Mouse (Mus musculus) lung, embryonic 16.5 days (tissue): ENCODE measurements around the gene AA467197. TPM values are rescaled to one million over a fixed set of nuclear protein-coding genes. Genes with fewer than 3 reads are reported as not detected.

Experiments
- ATAC-seq: fragments of 200-750 bp; cut with Nextera tagmentation; 2 replicates; pipeline ENCODE4 v1.8.0; 2017; ENCODE audit warnings: low read depth, mild to moderate bottlenecking, moderate library complexity
- H3K27ac ChIP-seq: fragments of 300-500 bp; sonication (generic); 2 replicates; pipeline ENCODE4 v1.5.1; 2014; ENCODE audit warnings: mild to moderate bottlenecking, control low read depth, low read length
- H3K27me3 ChIP-seq: fragments of 300-500 bp; sonication (generic); 2 replicates; pipeline ENCODE4 v1.6.1; 2014; ENCODE audit warnings: low read depth, low read length, mixed read lengths; ENCODE audit not compliant: control insufficient read depth, insufficient read depth
- H3K36me3 ChIP-seq: fragments of 300-500 bp; sonication (generic); 2 replicates; pipeline ENCODE4 v1.6.1; 2014; ENCODE audit warnings: low read length; ENCODE audit not compliant: control insufficient read depth, insufficient read depth
- H3K4me1 ChIP-seq: fragments of 300-500 bp; sonication (generic); replicated peaks from 2 replicates; pipeline ENCODE4 v1.6.1; 2014; ENCODE audit warnings: low read length, mixed read lengths; ENCODE audit not compliant: control insufficient read depth, insufficient read depth
- H3K4me2 ChIP-seq: fragments of 300-500 bp; sonication (generic); 2 replicates; pipeline ENCODE4 v1.6.1; 2014; ENCODE audit warnings: low read depth, low read length, control low read depth
- H3K4me3 ChIP-seq: fragments of 300-500 bp; sonication (generic); 2 replicates; pipeline ENCODE4 v1.5.1; 2014; ENCODE audit warnings: mild to moderate bottlenecking, low read length, control low read depth
- H3K9ac ChIP-seq: fragments of 300-500 bp; sonication (generic); 2 replicates; pipeline ENCODE4 v1.6.1; 2014; ENCODE audit warnings: low read length, control low read depth
- H3K9me3 ChIP-seq: fragments of 300-500 bp; sonication (generic); 2 replicates; pipeline ENCODE4 v1.6.1; 2016; ENCODE audit warnings: low read length; ENCODE audit not compliant: control insufficient read depth
- WGBS: fragments of 180-500 bp; shearing (Covaris S2); extraction: QIAGEN DNeasy Blood & Tissue Kit; methylation state at CpG from one replicate; pipeline ENCODE4 v1.1.7; 2014; 5-methylcytosine and 5-hydroxymethylcytosine counted together
- microRNA counts: library from miRNA; unstranded; fragments of <30 nt; microRNA quantifications from one replicate; lab custom pipeline; 2016
- microRNA-seq: library from miRNA; unstranded; fragments of <30 nt; microRNA quantifications from one replicate; pipeline ENCODE4, GENCODE M21; 2016
- polyA plus RNA-seq: library from polyadenylated mRNA; unstranded; fragments of >200 nt; fragmentation: Nextera tagmentation; extraction: Ambion mirVana; gene quantifications from 2 replicates; pipeline ENCODE4 v1.2.1, GENCODE M21; 2015

Gene AA467197
- polyA plus RNA-seq, 1 experiment from 2014 or later: 0.53 TPM

DNA sequence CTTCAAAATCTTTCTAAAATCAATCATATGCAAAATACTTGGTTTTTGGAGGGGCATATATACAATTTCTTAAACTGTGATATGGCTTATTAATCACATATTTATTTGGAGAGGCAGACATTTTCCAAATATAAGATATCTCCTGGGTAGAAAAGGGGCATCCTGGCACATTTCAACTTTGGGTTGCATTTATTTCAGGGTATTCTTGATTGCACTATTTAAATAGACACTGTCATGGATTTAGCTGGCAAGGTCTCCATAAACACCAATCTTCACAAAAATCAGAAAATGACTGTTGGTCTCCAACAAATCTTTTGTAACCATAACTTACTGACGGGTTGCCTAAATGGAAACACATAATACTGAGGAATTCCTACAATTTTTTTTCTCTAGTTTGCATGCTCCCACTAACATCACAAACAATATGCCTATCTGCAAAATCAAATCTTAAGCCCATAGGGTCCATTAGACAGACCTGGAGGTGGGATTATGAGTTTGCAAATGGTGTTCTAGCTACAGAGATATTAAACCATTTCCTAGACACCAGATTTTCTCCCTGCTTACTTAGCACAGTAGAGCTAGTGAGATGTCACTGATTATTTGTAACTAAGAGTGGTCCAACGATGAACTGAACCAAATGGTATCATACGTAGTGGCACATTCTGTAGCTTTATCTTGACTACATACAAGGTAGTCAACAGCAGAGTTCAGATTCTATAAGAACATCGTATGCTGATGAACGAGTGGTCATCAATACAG is 44.8 kb downstream of the AA467197 start:
- H3K36me3 ChIP-seq: no peaks in the 10 kb centered on the region
- no peak for ATAC-seq
- no peaks in the 10 kb centered on the region for H3K27me3 ChIP-seq
- WGBS: 81% methylated on average over 5 of the region's 5 CpGs
- H3K4me1 ChIP-seq: no peaks in the 10 kb centered on the region
- H3K4me3 ChIP-seq: no peak overlapping the region
- no peak overlapping the region for H3K4me2 ChIP-seq
- peaks cover 10% of the 10 kb centered on the region for H3K9me3 ChIP-seq
- H3K9ac ChIP-seq: no peak overlapping the region
- no peak overlapping the region for H3K27ac ChIP-seq

DNA sequence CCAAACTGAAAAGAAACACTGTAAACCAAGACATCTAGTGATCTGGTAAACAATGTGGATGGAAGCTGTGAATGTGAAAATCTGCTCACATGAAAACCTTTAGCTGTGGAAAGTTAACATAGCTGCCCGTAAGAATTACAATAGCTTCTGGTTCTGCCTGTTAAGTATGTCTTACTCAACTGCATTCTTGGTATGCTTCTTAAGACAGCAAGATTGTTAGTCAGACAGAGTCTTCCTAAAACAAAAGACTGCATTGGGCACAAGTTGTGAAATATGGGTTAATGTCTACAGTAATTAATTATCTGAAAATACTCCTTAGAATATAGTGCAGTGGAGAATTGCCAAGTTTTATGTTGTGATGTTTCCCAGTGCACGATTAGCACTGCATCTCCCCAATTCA is 45.7 kb downstream of the AA467197 start:
- no peak overlapping the region for H3K4me3 ChIP-seq
- no peaks in the 10 kb centered on the region for H3K36me3 ChIP-seq
- ATAC-seq: no peak
- H3K9ac ChIP-seq: no peak overlapping the region
- no peak overlapping the region for H3K27ac ChIP-seq
- WGBS: 72% methylated on average over 2 of the region's 2 CpGs
- no peak overlapping the region for H3K4me2 ChIP-seq
- H3K27me3 ChIP-seq: no peaks in the 10 kb centered on the region
- H3K9me3 ChIP-seq: peaks cover 10% of the 10 kb centered on the region
- no peaks in the 10 kb centered on the region for H3K4me1 ChIP-seq

DNA sequence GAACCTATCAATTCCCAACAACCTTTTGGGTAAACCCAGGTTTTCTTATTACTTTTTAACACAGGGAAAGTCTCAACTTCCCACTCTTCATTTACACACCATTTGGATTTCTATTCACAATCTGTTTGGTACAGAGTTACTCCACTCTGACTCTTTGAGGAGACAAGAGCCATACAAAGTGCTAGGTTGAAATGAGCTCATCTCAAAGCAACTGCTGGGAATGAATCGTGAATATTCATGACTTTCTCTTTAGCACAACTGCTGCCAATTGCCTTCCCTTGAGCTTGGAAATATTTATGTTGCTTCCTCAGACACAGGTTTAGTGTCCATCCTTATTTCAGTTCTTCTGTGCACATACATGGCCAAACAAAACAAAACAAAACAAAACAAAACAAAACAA is 46.9 kb downstream of the AA467197 start:
- 83% methylated on average over 1 of the region's 1 CpGs for WGBS
- no peaks in the 10 kb centered on the region for H3K27me3 ChIP-seq
- H3K9me3 ChIP-seq: peaks cover 10% of the 10 kb centered on the region
- no peak overlapping the region for H3K4me2 ChIP-seq
- H3K36me3 ChIP-seq: no peaks in the 10 kb centered on the region
- no peaks in the 10 kb centered on the region for H3K4me1 ChIP-seq
- no peak overlapping the region for H3K4me3 ChIP-seq
- ATAC-seq: no peak
- H3K9ac ChIP-seq: no peak overlapping the region
- no peak overlapping the region for H3K27ac ChIP-seq

DNA sequence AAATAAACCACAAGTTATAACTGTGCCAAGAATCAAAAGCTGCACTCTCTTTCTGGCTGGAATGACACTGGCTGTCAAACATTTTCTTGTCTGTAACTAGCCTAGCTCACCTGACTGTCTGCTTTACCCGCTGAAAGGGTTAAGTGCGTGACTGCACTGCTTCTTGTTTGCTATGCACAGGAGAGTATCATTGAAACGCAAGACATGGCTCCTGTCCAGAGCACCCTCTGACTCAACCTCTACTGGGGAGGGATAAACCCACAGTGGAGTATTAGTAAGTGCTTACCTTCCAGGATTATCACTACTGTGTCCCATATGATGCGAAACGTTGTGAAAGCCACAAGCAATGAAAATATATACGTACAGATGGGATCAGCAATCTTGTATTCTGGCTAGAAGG is 49.9 kb downstream of the AA467197 start:
- no peak overlapping the region for H3K27ac ChIP-seq
- no peaks in the 10 kb centered on the region for H3K4me1 ChIP-seq
- H3K9me3 ChIP-seq: peaks cover 6% of the 10 kb centered on the region
- no peak overlapping the region for H3K9ac ChIP-seq
- no peaks in the 10 kb centered on the region for H3K36me3 ChIP-seq
- H3K4me2 ChIP-seq: no peak overlapping the region
- WGBS: 62% methylated on average over 6 of the region's 6 CpGs
- no peak for ATAC-seq
- H3K4me3 ChIP-seq: no peak overlapping the region
- H3K27me3 ChIP-seq: no peaks in the 10 kb centered on the region

MicroRNAs encoded within 50 kb of the gene (microRNA counts, 519-probe panel; counts per million panel counts)
- microRNA mmu-miR-147 (lab: Ali Mortazavi, UCI): not detected

Small RNA genes lying within 50 kb of the gene (microRNA-seq; reads per million reads assigned to microRNA genes)
- 5.9 reads per million, percentile 19 among the genes with 10 or more reads in this experiment for gene Mir147

Other genes starting within 250 kb of the AA467197 start
- gene Slc28a2, start 210.5 kb upstream of the AA467197 start, polyA plus RNA-seq: 0.14 and 0.24 TPM in 2 replicates
- not detected in 2 replicates for gene Gm14085, start 152.0 kb upstream of the AA467197 start, polyA plus RNA-seq
- 7.9 and 11.4 TPM in 2 replicates for gene Gatm, start 25.7 kb upstream of the AA467197 start, polyA plus RNA-seq
- gene Slc30a4, start 65.7 kb downstream of the AA467197 start, polyA plus RNA-seq: 5.6 and 6.1 TPM in 2 replicates
- gene Bloc1s6, start 101.5 kb downstream of the AA467197 start, polyA plus RNA-seq: 40.8 and 40.9 TPM in 2 replicates
- 11.3 and 15.1 TPM in 2 replicates for gene Sqor, start 128.3 kb downstream of the AA467197 start, polyA plus RNA-seq